Mouse (Mus musculus) megakaryocyte, embryonic 14.5 days (primary cell): Measurements from ENCODE around the gene Ranbp17.

Experiments
- FLI1 ChIP-seq: IDR thresholded peaks from 2 replicates; pipeline ENCODE4 v1.6.1; 2012; ENCODE audit warnings: low read length, inconsistent platforms, mixed read lengths
- GATA1 ChIP-seq: IDR thresholded peaks from 3 replicates; pipeline ENCODE4 v1.6.1; 2012; ENCODE audit warnings: mixed read lengths, low read length, inconsistent platforms, borderline replicate concordance

- TF ChIP-seq GATA1 (no peak), FLI1 (no peak)
Measured at GRCm38 (mm10) chr11:33513376-33513991, at the start of gene Ranbp17.
